Mouse (Mus musculus): ENCODE measurements at regions not wholly inside any gene's neighbourhood (a gene's known extent, or its start where the extent isn't known, plus 50 kb on each side); places are given as distances from the start of the nearest gene placed in this dataset.

GRCm38 (mm10) chr15:5414401-5414800, 170.4 kb upstream of the Ptger4 start:
- Histone ChIP-seq H3K36me3 (no peaks in the 10 kb centered on the region), H3K4me1 (replicated peaks) (no peaks in the 10 kb centered on the region), H3K4me3 (replicated peaks) (no peak overlapping the region), H3K27me3 (no peaks in the 10 kb centered on the region), H3K9me3 (replicated peaks) (no peaks in the 10 kb centered on the region), H3K4me2 (no peak overlapping the region), H3K9ac (no peak overlapping the region), H3K27ac (no peak overlapping the region)
- ATAC-seq (ENCODE audit: low read depth) (no peak), DNase-seq (no peak)
- WGBS (ENCODE audit: insufficient replicate concordance) = 48% methylated on average over 5 of the region's 5 CpGs

GRCm38 (mm10) chr15:5416031-5416430, 172.0 kb upstream of the Ptger4 start:
- WGBS (ENCODE audit: insufficient replicate concordance) = 51% methylated on average over 3 of the region's 3 CpGs
- DNase-seq = no peak
- H3K9ac ChIP-seq = no peak overlapping the region
- H3K4me1 ChIP-seq (replicated peaks) = no peaks in the 10 kb centered on the region
- no peaks in the 10 kb centered on the region for H3K36me3 ChIP-seq
- ATAC-seq (ENCODE audit: low read depth) = no peak
- no peak overlapping the region for H3K27ac ChIP-seq
- no peaks in the 10 kb centered on the region for H3K9me3 ChIP-seq (replicated peaks)
- no peak overlapping the region for H3K4me2 ChIP-seq
- H3K4me3 ChIP-seq (replicated peaks) = no peak overlapping the region
- H3K27me3 ChIP-seq = no peaks in the 10 kb centered on the region

- Histone ChIP-seq H3K9me3 (replicated peaks) (no peaks in the 10 kb centered on the region), H3K4me2 (no peak overlapping the region), H3K4me3 (replicated peaks) (no peak overlapping the region), H3K27me3 (no peaks in the 10 kb centered on the region), H3K36me3 (no peaks in the 10 kb centered on the region), H3K27ac (no peak overlapping the region), H3K4me1 (replicated peaks) (no peaks in the 10 kb centered on the region), H3K9ac (no peak overlapping the region)
- no peak for ATAC-seq (ENCODE audit: low read depth)
- DNase-seq = no peak
- WGBS (ENCODE audit: insufficient replicate concordance) = 60% methylated on average over 3 of the region's 3 CpGs
These were observed 182.7 kb upstream of the Ptger4 start for GRCm38 (mm10) chr15:5426641-5427040.

GRCm38 (mm10) chr15:5427319-5428048, 183.5 kb upstream of the Ptger4 start:
- H3K27ac ChIP-seq = no peak overlapping the region
- H3K36me3 ChIP-seq = no peaks in the 10 kb centered on the region
- H3K4me3 ChIP-seq (replicated peaks) = no peak overlapping the region
- H3K9me3 ChIP-seq (replicated peaks) = no peaks in the 10 kb centered on the region
- WGBS (ENCODE audit: insufficient replicate concordance) = 70% methylated on average over 7 of the region's 7 CpGs
- no peaks in the 10 kb centered on the region for H3K4me1 ChIP-seq (replicated peaks)
- H3K4me2 ChIP-seq = no peak overlapping the region
- no peaks in the 10 kb centered on the region for H3K27me3 ChIP-seq
- no peak for DNase-seq
- no peak for ATAC-seq (ENCODE audit: low read depth)
- no peak overlapping the region for H3K9ac ChIP-seq

GRCm38 (mm10) chr15:5432018-5432417, 188.0 kb upstream of the Ptger4 start:
- Histone ChIP-seq H3K36me3 (no peaks in the 10 kb centered on the region), H3K4me3 (replicated peaks) (no peak overlapping the region), H3K9ac (no peak overlapping the region), H3K9me3 (replicated peaks) (no peaks in the 10 kb centered on the region), H3K27me3 (no peaks in the 10 kb centered on the region), H3K4me1 (replicated peaks) (no peaks in the 10 kb centered on the region), H3K4me2 (no peak overlapping the region), H3K27ac (no peak overlapping the region)
- WGBS (ENCODE audit: insufficient replicate concordance) = 57% methylated on average over 2 of the region's 2 CpGs
- ATAC-seq (ENCODE audit: low read depth) = no peak
- DNase-seq = no peak

- Histone ChIP-seq H3K27me3 (no peaks in the 10 kb centered on the region), H3K4me2 (no peak overlapping the region), H3K9ac (no peak overlapping the region), H3K27ac (no peak overlapping the region), H3K4me3 (replicated peaks) (no peak overlapping the region), H3K9me3 (replicated peaks) (no peaks in the 10 kb centered on the region), H3K4me1 (replicated peaks) (no peaks in the 10 kb centered on the region), H3K36me3 (no peaks in the 10 kb centered on the region)
- no peak for ATAC-seq (ENCODE audit: low read depth)
- WGBS (ENCODE audit: insufficient replicate concordance) = 44% methylated on average over 1 of the region's 1 CpGs
- DNase-seq = no peak
These were observed 193.0 kb upstream of the Ptger4 start for GRCm38 (mm10) chr15:5437020-5437419.

GRCm38 (mm10) chr15:5446040-5446755, 202.2 kb upstream of the Ptger4 start:
- H3K4me2 ChIP-seq = no peak overlapping the region
- ATAC-seq (ENCODE audit: low read depth) (no peak), DNase-seq (no peak)
- H3K4me1 ChIP-seq (replicated peaks) = no peaks in the 10 kb centered on the region
- no peak overlapping the region for H3K4me3 ChIP-seq (replicated peaks)
- WGBS (ENCODE audit: insufficient replicate concordance) = 38% methylated on average over 9 of the region's 9 CpGs
- H3K9ac ChIP-seq = no peak overlapping the region
- H3K9me3 ChIP-seq (replicated peaks) = no peaks in the 10 kb centered on the region
- no peaks in the 10 kb centered on the region for H3K27me3 ChIP-seq
- H3K27ac ChIP-seq = no peak overlapping the region
- H3K36me3 ChIP-seq = no peaks in the 10 kb centered on the region

- DNase-seq (no peak), ATAC-seq (ENCODE audit: low read depth) (no peak)
- no peak overlapping the region for H3K9ac ChIP-seq
- WGBS (ENCODE audit: insufficient replicate concordance) = 29% methylated on average over 4 of the region's 4 CpGs
- H3K27ac ChIP-seq = no peak overlapping the region
- no peaks in the 10 kb centered on the region for H3K36me3 ChIP-seq
- H3K4me1 ChIP-seq (replicated peaks) = no peaks in the 10 kb centered on the region
- no peak overlapping the region for H3K4me3 ChIP-seq (replicated peaks)
- no peaks in the 10 kb centered on the region for H3K27me3 ChIP-seq
- H3K9me3 ChIP-seq (replicated peaks) = no peaks in the 10 kb centered on the region
- no peak overlapping the region for H3K4me2 ChIP-seq
These were observed 202.8 kb upstream of the Ptger4 start for GRCm38 (mm10) chr15:5446756-5447314.

- H3K4me3 ChIP-seq (replicated peaks) = no peak overlapping the region
- WGBS (ENCODE audit: insufficient replicate concordance) = 66% methylated on average over 2 of the region's 2 CpGs
These were observed 203.9 kb upstream of the Ptger4 start for GRCm38 (mm10) chr15:5447707-5448496.

GRCm38 (mm10) chr15:5459083-5459482, 215.1 kb upstream of the Ptger4 start:
- Histone ChIP-seq H3K27ac (peak overlapping the region; percentile 45), H3K36me3 (no peaks in the 10 kb centered on the region), H3K4me2 (peak overlapping the region; percentile 30), H3K27me3 (no peaks in the 10 kb centered on the region), H3K9me3 (replicated peaks) (no peaks in the 10 kb centered on the region), H3K4me3 (replicated peaks) (no peak overlapping the region), H3K9ac (no peak overlapping the region), H3K4me1 (replicated peaks) (peaks cover 20% of the 10 kb centered on the region)
- ATAC-seq (ENCODE audit: low read depth) (peak; percentile 99), DNase-seq (peak; percentile 42)
- WGBS (ENCODE audit: insufficient replicate concordance) = 43% methylated on average over 3 of the region's 3 CpGs

More at GRCm38 (mm10) chr15:5447707-5448496, 203.9 kb upstream of the Ptger4 start:
- no peak overlapping the region for H3K9ac ChIP-seq
- H3K36me3 ChIP-seq = no peaks in the 10 kb centered on the region
- H3K9me3 ChIP-seq (replicated peaks) = no peaks in the 10 kb centered on the region
- no peak overlapping the region for H3K27ac ChIP-seq
- ATAC-seq (ENCODE audit: low read depth) (no peak), DNase-seq (no peak)
- H3K4me2 ChIP-seq = no peak overlapping the region
- H3K4me1 ChIP-seq (replicated peaks) = no peaks in the 10 kb centered on the region
- H3K27me3 ChIP-seq = no peaks in the 10 kb centered on the region

- peaks cover 20% of the 10 kb centered on the region for H3K4me1 ChIP-seq (replicated peaks)
- DNase-seq = no peak
- peak overlapping the region; percentile 30 for H3K4me2 ChIP-seq
- H3K9ac ChIP-seq = no peak overlapping the region
- WGBS (ENCODE audit: insufficient replicate concordance) = 52% methylated on average over 4 of the region's 4 CpGs
- H3K27ac ChIP-seq = peak overlapping the region; percentile 43; the same call in 1 of the 2 replicates
- H3K4me3 ChIP-seq (replicated peaks) = no peak overlapping the region
- H3K36me3 ChIP-seq = no peaks in the 10 kb centered on the region
- no peaks in the 10 kb centered on the region for H3K27me3 ChIP-seq
- peak; percentile 87 for ATAC-seq (ENCODE audit: low read depth)
- no peaks in the 10 kb centered on the region for H3K9me3 ChIP-seq (replicated peaks)
These were observed 215.6 kb upstream of the Ptger4 start for GRCm38 (mm10) chr15:5459580-5459979.
